Mouse (Mus musculus): ENCODE measurements around the gene Acad11. TPM values are rescaled to one million over a fixed set of nuclear protein-coding genes. Genes with fewer than 3 reads are reported as not detected.

Acad11 gene
- polyA plus RNA-seq, 1 experiment: 6.2 TPM

- H3K27me3 ChIP-seq (ENCODE audit: control insufficient read depth, insufficient read depth, insufficient read length): no peaks in the 10 kb centered on the region
- H3K4me3 ChIP-seq: no peak overlapping the region
- H3K79me2 ChIP-seq (ENCODE audit: control insufficient read depth, insufficient read depth): no peaks in the 10 kb centered on the region
- no peaks in the 10 kb centered on the region for H3K36me3 ChIP-seq (ENCODE audit: control insufficient read depth, insufficient read depth)
- H3ac ChIP-seq (ENCODE audit: control insufficient read depth, insufficient read length): no peak overlapping the region
- no peak for TF ChIP-seq USF1 (IDR thresholded peaks at IDR 0.05; ENCODE audit: low read depth)
- no peak for TF ChIP-seq E2F4 (IDR thresholded peaks at IDR 0.05; ENCODE audit: insufficient read depth)
- no peak for TF ChIP-seq TCF12 (IDR thresholded peaks at IDR 0.05; ENCODE audit: insufficient read depth, poor library complexity, severe bottlenecking)
- no peak for TF ChIP-seq SRF (IDR thresholded peaks at IDR 0.05; ENCODE audit: control insufficient read depth, insufficient read length, low read depth)
- TF ChIP-seq MYOD1 (IDR thresholded peaks at IDR 0.05; ENCODE audit: control insufficient read depth in 1 of 3, insufficient read length in 2 of 3, low read depth in 2 of 3): no peak
- no peak for TF ChIP-seq POLR2A (IDR thresholded peaks at IDR 0.05; ENCODE audit: insufficient read length, low read depth)
- TF ChIP-seq TCF3 (IDR thresholded peaks at IDR 0.05; ENCODE audit: insufficient read length, low read depth): no peak
- TF ChIP-seq CEBPB (IDR thresholded peaks at IDR 0.05; ENCODE audit: insufficient read depth, poor library complexity, severe bottlenecking): no peak
- TF ChIP-seq REST (IDR thresholded peaks at IDR 0.05; ENCODE audit: insufficient read depth, insufficient read length): no peak
- no peak for TF ChIP-seq POLR2AphosphoS2 (IDR thresholded peaks at IDR 0.05; ENCODE audit: insufficient read length, low read depth)
- no peak for TF ChIP-seq MAX (IDR thresholded peaks at IDR 0.05; ENCODE audit: low read depth)
- no peak for TF ChIP-seq MYOG (IDR thresholded peaks at IDR 0.05; ENCODE audit: control insufficient read depth in 1 of 3, insufficient read depth in 1 of 3, insufficient read length in 2 of 3, low read depth in 2 of 3)
- no peak overlapping the region for H3K4me2 ChIP-seq (ENCODE audit: low read depth)
Measured at GRCm38 (mm10) chr9:104109151-104109550, 46.0 kb downstream of the Acad11 start.

GRCm38 (mm10) chr9:104123101-104123500, 59.9 kb downstream of the Acad11 start:
- TF ChIP-seq POLR2A (IDR thresholded peaks at IDR 0.05; ENCODE audit: insufficient read length, low read depth) (no peak), SRF (IDR thresholded peaks at IDR 0.05; ENCODE audit: control insufficient read depth, insufficient read length, low read depth) (no peak), CEBPB (IDR thresholded peaks at IDR 0.05; ENCODE audit: insufficient read depth, poor library complexity, severe bottlenecking) (no peak), MYOD1 (IDR thresholded peaks at IDR 0.05; ENCODE audit: control insufficient read depth in 1 of 3, insufficient read length in 2 of 3, low read depth in 2 of 3) (no peak), TCF3 (IDR thresholded peaks at IDR 0.05; ENCODE audit: insufficient read length, low read depth) (no peak)
- Histone ChIP-seq H3K27me3 (ENCODE audit: control insufficient read depth, insufficient read depth, insufficient read length) (no peaks in the 10 kb centered on the region), H3K79me2 (ENCODE audit: control insufficient read depth, insufficient read depth) (no peaks in the 10 kb centered on the region), H3K36me3 (ENCODE audit: control insufficient read depth, insufficient read depth) (no peaks in the 10 kb centered on the region), H3ac (ENCODE audit: control insufficient read depth, insufficient read length) (no peak overlapping the region), H3K4me3 (no peak overlapping the region), H3K4me2 (ENCODE audit: low read depth) (no peak overlapping the region)

- TF ChIP-seq E2F4 (IDR thresholded peaks at IDR 0.05; ENCODE audit: insufficient read depth) (no peak), POLR2AphosphoS2 (IDR thresholded peaks at IDR 0.05; ENCODE audit: insufficient read length, low read depth) (no peak), CEBPB (IDR thresholded peaks at IDR 0.05; ENCODE audit: insufficient read depth, poor library complexity, severe bottlenecking) (no peak), POLR2A (IDR thresholded peaks at IDR 0.05; ENCODE audit: insufficient read length, low read depth) (no peak), USF1 (IDR thresholded peaks at IDR 0.05; ENCODE audit: low read depth) (no peak), TCF3 (IDR thresholded peaks at IDR 0.05; ENCODE audit: insufficient read length, low read depth) (no peak), REST (IDR thresholded peaks at IDR 0.05; ENCODE audit: insufficient read depth, insufficient read length) (no peak), TCF12 (IDR thresholded peaks at IDR 0.05; ENCODE audit: insufficient read depth, poor library complexity, severe bottlenecking) (no peak), SRF (IDR thresholded peaks at IDR 0.05; ENCODE audit: control insufficient read depth, insufficient read length, low read depth) (no peak), MYOG (IDR thresholded peaks at IDR 0.05; ENCODE audit: control insufficient read depth in 1 of 3, insufficient read depth in 1 of 3, insufficient read length in 2 of 3, low read depth in 2 of 3) (no peak), MAX (IDR thresholded peaks at IDR 0.05; ENCODE audit: low read depth) (no peak), MYOD1 (IDR thresholded peaks at IDR 0.05; ENCODE audit: control insufficient read depth in 1 of 3, insufficient read length in 2 of 3, low read depth in 2 of 3) (no peak)
- no peak overlapping the region for H3ac ChIP-seq (ENCODE audit: control insufficient read depth, insufficient read length)
- no peak overlapping the region for H3K4me3 ChIP-seq
- no peaks in the 10 kb centered on the region for H3K79me2 ChIP-seq (ENCODE audit: control insufficient read depth, insufficient read depth)
- no peaks in the 10 kb centered on the region for H3K36me3 ChIP-seq (ENCODE audit: control insufficient read depth, insufficient read depth)
- no peaks in the 10 kb centered on the region for H3K27me3 ChIP-seq (ENCODE audit: control insufficient read depth, insufficient read depth, insufficient read length)
- H3K4me2 ChIP-seq (ENCODE audit: low read depth): no peak overlapping the region
Measured at GRCm38 (mm10) chr9:104123622-104124021, 60.4 kb downstream of the Acad11 start.

GRCm38 (mm10) chr9:104126833-104127232, 63.7 kb downstream of the Acad11 start, which contains the start of gene Ackr4:
Gene Ackr4, minus strand, starts transcription at chr9:104126933.
- H3K36me3 ChIP-seq (ENCODE audit: control insufficient read depth, insufficient read depth): no peaks in the 10 kb centered on the region
- H3K27me3 ChIP-seq (ENCODE audit: control insufficient read depth, insufficient read depth, insufficient read length): no peaks in the 10 kb centered on the region
- TF ChIP-seq CEBPB (IDR thresholded peaks at IDR 0.05; ENCODE audit: insufficient read depth, poor library complexity, severe bottlenecking) (no peak), TCF12 (IDR thresholded peaks at IDR 0.05; ENCODE audit: insufficient read depth, poor library complexity, severe bottlenecking) (no peak), MYOD1 (IDR thresholded peaks at IDR 0.05; ENCODE audit: control insufficient read depth in 1 of 3, insufficient read length in 2 of 3, low read depth in 2 of 3) (no peak), MYOG (IDR thresholded peaks at IDR 0.05; ENCODE audit: control insufficient read depth in 1 of 3, insufficient read depth in 1 of 3, insufficient read length in 2 of 3, low read depth in 2 of 3) (no peak), POLR2AphosphoS2 (IDR thresholded peaks at IDR 0.05; ENCODE audit: insufficient read length, low read depth) (no peak), TCF3 (IDR thresholded peaks at IDR 0.05; ENCODE audit: insufficient read length, low read depth) (no peak), REST (IDR thresholded peaks at IDR 0.05; ENCODE audit: insufficient read depth, insufficient read length) (no peak), MAX (IDR thresholded peaks at IDR 0.05; ENCODE audit: low read depth) (no peak), E2F4 (IDR thresholded peaks at IDR 0.05; ENCODE audit: insufficient read depth) (no peak), POLR2A (IDR thresholded peaks at IDR 0.05; ENCODE audit: insufficient read length, low read depth) (no peak), USF1 (IDR thresholded peaks at IDR 0.05; ENCODE audit: low read depth) (no peak), SRF (IDR thresholded peaks at IDR 0.05; ENCODE audit: control insufficient read depth, insufficient read length, low read depth) (no peak)
- no peak within 1 kb of the TSS for H3ac ChIP-seq (ENCODE audit: control insufficient read depth, insufficient read length)
- H3K4me2 ChIP-seq (ENCODE audit: low read depth): no peak within 1 kb of the TSS
- no peak within 1 kb of the TSS for H3K4me3 ChIP-seq
- no peaks in the 10 kb centered on the region for H3K79me2 ChIP-seq (ENCODE audit: control insufficient read depth, insufficient read depth)
